Mouse (Mus musculus): Measurements from ENCODE around the gene Fmnl2. TPM values are rescaled to one million over a fixed set of nuclear protein-coding genes. Genes with fewer than 3 reads are reported as not detected.
A peak's percentile ranks its signal among the peaks of the same experiment; 100 is the strongest.

Gene Fmnl2
- polyA plus RNA-seq, 1 experiment from 2014 or later = 0.64 TPM

GRCm38 (mm10) chr2:52948406-52948805, 90.7 kb downstream of the Fmnl2 start:
- 56% methylated on average over 3 of the region's 3 CpGs for WGBS (ENCODE audit: insufficient replicate concordance)
- Histone ChIP-seq H3K4me1 (peaks cover 16% of the 10 kb centered on the region), H3K27me3 (replicated peaks) (no peaks in the 10 kb centered on the region), H3K4me3 (no peak overlapping the region), H3K9me3 (replicated peaks) (no peaks in the 10 kb centered on the region), H3K36me3 (no peaks in the 10 kb centered on the region), H3K27ac (no peak overlapping the region), H3K4me2 (no peak overlapping the region), H3K9ac (no peak overlapping the region)
- ATAC-seq = no peak

- ATAC-seq = no peak
- Histone ChIP-seq H3K4me3 (no peak overlapping the region), H3K9me3 (replicated peaks) (no peaks in the 10 kb centered on the region), H3K27ac (no peak overlapping the region), H3K4me1 (peaks cover 12% of the 10 kb centered on the region), H3K9ac (no peak overlapping the region), H3K36me3 (no peaks in the 10 kb centered on the region), H3K4me2 (no peak overlapping the region), H3K27me3 (replicated peaks) (no peaks in the 10 kb centered on the region)
- 75% methylated on average over 4 of the region's 4 CpGs for WGBS (ENCODE audit: insufficient replicate concordance)
Measured at GRCm38 (mm10) chr2:52949556-52949955, 91.9 kb downstream of the Fmnl2 start.

- H3K4me2 ChIP-seq = no peak overlapping the region
- H3K27me3 ChIP-seq (replicated peaks) = no peaks in the 10 kb centered on the region
- no peak overlapping the region for H3K4me3 ChIP-seq
- WGBS (ENCODE audit: insufficient replicate concordance) = 76% methylated on average over 4 of the region's 4 CpGs
- H3K9me3 ChIP-seq (replicated peaks) = no peaks in the 10 kb centered on the region
- no peak overlapping the region for H3K27ac ChIP-seq
- no peak overlapping the region for H3K9ac ChIP-seq
- peaks cover 12% of the 10 kb centered on the region for H3K4me1 ChIP-seq
- no peak for ATAC-seq
- no peaks in the 10 kb centered on the region for H3K36me3 ChIP-seq
Measured at GRCm38 (mm10) chr2:52950226-52950625, 92.6 kb downstream of the Fmnl2 start.

GRCm38 (mm10) chr2:52952202-52952730, 94.6 kb downstream of the Fmnl2 start:
- ATAC-seq = no peak
- H3K36me3 ChIP-seq = no peaks in the 10 kb centered on the region
- no peak overlapping the region for H3K27ac ChIP-seq
- H3K9ac ChIP-seq = no peak overlapping the region
- H3K4me3 ChIP-seq = no peak overlapping the region
- 16% methylated on average over 6 of the region's 6 CpGs for WGBS (ENCODE audit: insufficient replicate concordance)
- no peaks in the 10 kb centered on the region for H3K9me3 ChIP-seq (replicated peaks)
- H3K27me3 ChIP-seq (replicated peaks) = no peaks in the 10 kb centered on the region
- no peak overlapping the region for H3K4me2 ChIP-seq
- peaks cover 12% of the 10 kb centered on the region for H3K4me1 ChIP-seq

GRCm38 (mm10) chr2:52955090-52955489, 97.4 kb downstream of the Fmnl2 start:
- Histone ChIP-seq H3K9me3 (replicated peaks) (no peaks in the 10 kb centered on the region), H3K4me2 (no peak overlapping the region), H3K4me1 (peaks cover 12% of the 10 kb centered on the region), H3K27me3 (replicated peaks) (no peaks in the 10 kb centered on the region), H3K4me3 (no peak overlapping the region), H3K27ac (no peak overlapping the region), H3K36me3 (no peaks in the 10 kb centered on the region), H3K9ac (no peak overlapping the region)
- WGBS (ENCODE audit: insufficient replicate concordance) = 25% methylated on average over 8 of the region's 8 CpGs
- ATAC-seq = peak; percentile 68

GRCm38 (mm10) chr2:52955831-52956230, 98.2 kb downstream of the Fmnl2 start:
- Histone ChIP-seq H3K9me3 (replicated peaks) (no peaks in the 10 kb centered on the region), H3K9ac (no peak overlapping the region), H3K4me2 (no peak overlapping the region), H3K4me1 (peaks cover 12% of the 10 kb centered on the region), H3K27me3 (replicated peaks) (no peaks in the 10 kb centered on the region), H3K27ac (no peak overlapping the region), H3K36me3 (no peaks in the 10 kb centered on the region), H3K4me3 (no peak overlapping the region)
- 79% methylated on average over 10 of the region's 10 CpGs for WGBS (ENCODE audit: insufficient replicate concordance)
- ATAC-seq = no peak

GRCm38 (mm10) chr2:52957771-52958534, 100.3 kb downstream of the Fmnl2 start:
- Histone ChIP-seq H3K27me3 (replicated peaks) (no peaks in the 10 kb centered on the region), H3K4me3 (no peak overlapping the region), H3K9me3 (replicated peaks) (no peaks in the 10 kb centered on the region), H3K36me3 (no peaks in the 10 kb centered on the region), H3K27ac (no peak overlapping the region), H3K4me2 (no peak overlapping the region), H3K9ac (no peak overlapping the region), H3K4me1 (no peaks in the 10 kb centered on the region)
- WGBS (ENCODE audit: insufficient replicate concordance) = 54% methylated on average over 8 of the region's 8 CpGs
- ATAC-seq = no peak

- 13% methylated on average over 15 of the region's 15 CpGs for WGBS (ENCODE audit: insufficient replicate concordance)
- H3K4me1 ChIP-seq = no peaks in the 10 kb centered on the region
- no peak for ATAC-seq
- no peak overlapping the region for H3K27ac ChIP-seq
- H3K36me3 ChIP-seq = no peaks in the 10 kb centered on the region
- H3K27me3 ChIP-seq (replicated peaks) = no peaks in the 10 kb centered on the region
- H3K4me2 ChIP-seq = peak overlapping the region; percentile 6; the same call in 1 of the 2 replicates
- no peak overlapping the region for H3K9ac ChIP-seq
- no peak overlapping the region for H3K4me3 ChIP-seq
- H3K9me3 ChIP-seq (replicated peaks) = no peaks in the 10 kb centered on the region
Measured at GRCm38 (mm10) chr2:52958535-52959290, 101.1 kb downstream of the Fmnl2 start.

- ATAC-seq = no peak
- Histone ChIP-seq H3K9me3 (replicated peaks) (no peaks in the 10 kb centered on the region), H3K4me3 (no peak overlapping the region), H3K4me2 (peak overlapping the region; percentile 6; the same call in 1 of the 2 replicates), H3K9ac (no peak overlapping the region), H3K27me3 (replicated peaks) (no peaks in the 10 kb centered on the region), H3K4me1 (no peaks in the 10 kb centered on the region), H3K27ac (no peak overlapping the region), H3K36me3 (no peaks in the 10 kb centered on the region)
Measured at GRCm38 (mm10) chr2:52959291-52959621, 101.6 kb downstream of the Fmnl2 start.

GRCm38 (mm10) chr2:52959982-52960381, 102.3 kb downstream of the Fmnl2 start:
- Histone ChIP-seq H3K4me3 (no peak overlapping the region), H3K9ac (no peak overlapping the region), H3K27ac (no peak overlapping the region), H3K4me1 (no peaks in the 10 kb centered on the region), H3K27me3 (replicated peaks) (no peaks in the 10 kb centered on the region), H3K9me3 (replicated peaks) (no peaks in the 10 kb centered on the region), H3K36me3 (no peaks in the 10 kb centered on the region), H3K4me2 (no peak overlapping the region)
- no peak for ATAC-seq
- WGBS (ENCODE audit: insufficient replicate concordance) = 23% methylated on average over 3 of the region's 3 CpGs

GRCm38 (mm10) chr2:52960697-52961096, 103.0 kb downstream of the Fmnl2 start:
- no peaks in the 10 kb centered on the region for H3K9me3 ChIP-seq (replicated peaks)
- no peaks in the 10 kb centered on the region for H3K36me3 ChIP-seq
- no peak for ATAC-seq
- no peaks in the 10 kb centered on the region for H3K27me3 ChIP-seq (replicated peaks)
- no peaks in the 10 kb centered on the region for H3K4me1 ChIP-seq
- 26% methylated on average over 2 of the region's 2 CpGs for WGBS (ENCODE audit: insufficient replicate concordance)
- no peak overlapping the region for H3K4me2 ChIP-seq
- H3K4me3 ChIP-seq = no peak overlapping the region
- no peak overlapping the region for H3K9ac ChIP-seq
- H3K27ac ChIP-seq = no peak overlapping the region

- no peaks in the 10 kb centered on the region for H3K36me3 ChIP-seq
- no peak overlapping the region for H3K27ac ChIP-seq
- no peak for ATAC-seq
- H3K4me2 ChIP-seq = no peak overlapping the region
- H3K4me3 ChIP-seq = no peak overlapping the region
- no peaks in the 10 kb centered on the region for H3K9me3 ChIP-seq (replicated peaks)
- WGBS (ENCODE audit: insufficient replicate concordance) = 71% methylated on average over 1 of the region's 1 CpGs
- no peaks in the 10 kb centered on the region for H3K27me3 ChIP-seq (replicated peaks)
- H3K9ac ChIP-seq = no peak overlapping the region
- H3K4me1 ChIP-seq = no peaks in the 10 kb centered on the region
Measured at GRCm38 (mm10) chr2:52963439-52963838, 105.8 kb downstream of the Fmnl2 start.

All from liver, embryonic 12.5 days (tissue).